Mouse (Mus musculus) kidney, postnatal 0 days (tissue): ENCODE measurements around the gene Best1. TPM values are rescaled to one million over a fixed set of nuclear protein-coding genes. Genes with fewer than 3 reads are reported as not detected.

ENCODE experiments used
- ATAC-seq: fragments of 200-750 bp; cut with Nextera tagmentation; replicated peaks from 2 replicates; pipeline ENCODE4 v1.8.0; 2017; ENCODE audit warnings: low read depth, moderate number of reproducible peaks, moderate TSS enrichment, moderate library complexity; ENCODE audit not compliant: low FRiP score
- DNase-seq: peaks from one replicate; pipeline ENCODE4 v3.0.0-alpha.2; 2016; ENCODE audit warnings: low spot score
- H3K27ac ChIP-seq: fragments of 300-500 bp; sonication (generic); 2 replicates; pipeline ENCODE4 v1.5.1; 2014; ENCODE audit warnings: mild to moderate bottlenecking
- H3K27me3 ChIP-seq: fragments of 300-500 bp; sonication (generic); 2 replicates; pipeline ENCODE4 v1.6.1; 2014; ENCODE audit warnings: low read length, mixed read lengths; ENCODE audit not compliant: insufficient read depth
- H3K36me3 ChIP-seq: fragments of 300-500 bp; sonication (generic); 2 replicates; pipeline ENCODE4 v1.6.1; 2014; ENCODE audit warnings: low read length, mixed read lengths; ENCODE audit not compliant: insufficient read depth
- H3K4me1 ChIP-seq: fragments of 300-500 bp; sonication (generic); replicated peaks from 2 replicates; pipeline ENCODE4 v1.6.1; 2014; ENCODE audit warnings: antibody characterized with exemption, low read length, mixed read lengths; ENCODE audit not compliant: insufficient read depth
- H3K4me2 ChIP-seq: fragments of 300-500 bp; sonication (generic); 2 replicates; pipeline ENCODE4 v1.6.1; 2014; ENCODE audit warnings: mild to moderate bottlenecking, low read length, moderate library complexity, mixed read lengths
- H3K4me3 ChIP-seq: fragments of 300-500 bp; sonication (generic); replicated peaks from 2 replicates; pipeline ENCODE4 v1.5.1; 2014; ENCODE audit warnings: low read depth, low read length
- H3K9ac ChIP-seq: fragments of 300-500 bp; sonication (generic); 2 replicates; pipeline ENCODE4 v1.6.1; 2014; ENCODE audit warnings: low read depth, low read length
- H3K9me3 ChIP-seq: fragments of 300-500 bp; sonication (generic); replicated peaks from 2 replicates; pipeline ENCODE4 v1.6.1; 2016; ENCODE audit warnings: low read length, inconsistent platforms, mixed read lengths
- CTCF ChIP-seq: IDR thresholded peaks from 2 replicates; pipeline ENCODE4 v1.5.1; 2016; ENCODE audit warnings: antibody characterized with exemption, low read depth, mild to moderate bottlenecking, moderate library complexity
- WGBS: fragments of 180-500 bp; shearing (Covaris S2); extraction: QIAGEN DNeasy Blood & Tissue Kit; methylation state at CpG from one replicate; pipeline ENCODE4 v1.1.7; 2014; 5-methylcytosine and 5-hydroxymethylcytosine counted together
- polyA plus RNA-seq: library from polyadenylated mRNA; unstranded; fragments of >200 nt; fragmentation: Nextera tagmentation; extraction: Ambion mirVana; gene quantifications from 2 replicates; pipeline ENCODE4 v1.2.1, GENCODE M21; 2015

Best1 gene
- polyA plus RNA-seq, 1 experiment from 2014 or later, result 3.3 TPM

DNA sequence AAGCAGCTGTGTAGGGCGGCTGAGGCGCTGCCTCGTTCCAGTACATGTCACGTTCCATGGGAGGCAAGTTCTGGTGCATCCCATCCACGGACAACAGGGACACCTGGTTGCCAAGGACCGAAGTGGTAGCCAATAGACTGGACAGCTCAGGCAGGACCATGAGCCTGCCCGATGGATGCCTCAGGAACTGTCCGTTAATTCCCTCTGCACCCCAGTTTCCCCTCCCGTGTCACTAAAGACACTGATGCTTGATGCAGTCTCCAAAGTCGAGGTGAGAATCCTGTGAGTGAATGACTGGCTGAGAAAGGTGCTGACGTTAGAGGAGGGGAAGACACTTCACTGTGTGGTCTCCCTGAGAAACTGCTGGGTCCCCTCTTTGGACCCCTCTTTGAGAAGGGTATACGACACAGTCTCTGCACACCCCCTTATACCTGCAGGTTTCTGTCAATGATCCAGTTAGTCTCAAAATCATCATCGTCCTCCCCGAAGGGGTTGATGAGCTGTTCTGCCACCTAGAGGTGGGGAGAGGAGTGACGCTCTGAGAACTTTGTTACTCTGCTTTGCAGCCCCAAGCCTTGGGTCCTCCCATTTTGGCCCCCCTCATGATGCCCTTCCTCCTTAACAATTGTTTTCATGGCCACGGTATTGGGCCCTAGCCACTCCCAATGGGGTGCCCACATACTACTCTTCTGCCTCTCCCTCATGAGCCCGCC lies 12.1 kb downstream of the Best1 start:
- WGBS, result 65% methylated on average over 17 of the region's 17 CpGs
- TF ChIP-seq CTCF, result peak; percentile 73
- DNase-seq (peak; percentile 47), ATAC-seq (no peak)
- Histone ChIP-seq H3K9me3 (no peaks in the 10 kb centered on the region), H3K9ac (no peak overlapping the region), H3K4me1 (no peaks in the 10 kb centered on the region), H3K4me2 (no peak overlapping the region), H3K27me3 (no peaks in the 10 kb centered on the region), H3K4me3 (no peak overlapping the region), H3K36me3 (peaks cover 9% of the 10 kb centered on the region), H3K27ac (no peak overlapping the region)

DNA sequence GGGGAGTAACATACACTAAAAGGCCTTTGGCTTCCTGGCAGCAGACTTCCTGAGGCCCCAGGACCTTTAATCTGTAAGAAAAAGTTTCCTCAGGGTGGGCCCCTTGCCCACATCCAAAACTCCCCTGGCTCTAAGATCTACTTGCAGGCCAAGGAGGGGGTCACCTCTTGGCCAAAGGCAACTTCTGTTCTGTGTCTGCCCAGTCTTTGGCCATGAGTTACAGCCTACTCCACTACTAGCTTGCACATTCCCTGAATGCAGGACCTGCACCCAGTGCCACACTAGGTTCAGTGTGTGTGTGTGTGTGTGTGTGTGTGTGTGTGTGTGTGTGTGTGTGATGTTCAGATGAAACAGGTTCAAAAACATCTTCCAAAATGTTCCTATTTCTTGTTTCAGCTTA lies 13.8 kb downstream of the Best1 start:
- Histone ChIP-seq H3K27me3 (no peaks in the 10 kb centered on the region), H3K27ac (no peak overlapping the region), H3K4me1 (no peaks in the 10 kb centered on the region; the same call in 1 of the 2 replicates), H3K9me3 (no peaks in the 10 kb centered on the region), H3K4me3 (no peak overlapping the region), H3K36me3 (peaks cover 12% of the 10 kb centered on the region), H3K9ac (no peak overlapping the region), H3K4me2 (no peak overlapping the region)
- no peak for TF ChIP-seq CTCF
- ATAC-seq (no peak), DNase-seq (no peak)

DNA sequence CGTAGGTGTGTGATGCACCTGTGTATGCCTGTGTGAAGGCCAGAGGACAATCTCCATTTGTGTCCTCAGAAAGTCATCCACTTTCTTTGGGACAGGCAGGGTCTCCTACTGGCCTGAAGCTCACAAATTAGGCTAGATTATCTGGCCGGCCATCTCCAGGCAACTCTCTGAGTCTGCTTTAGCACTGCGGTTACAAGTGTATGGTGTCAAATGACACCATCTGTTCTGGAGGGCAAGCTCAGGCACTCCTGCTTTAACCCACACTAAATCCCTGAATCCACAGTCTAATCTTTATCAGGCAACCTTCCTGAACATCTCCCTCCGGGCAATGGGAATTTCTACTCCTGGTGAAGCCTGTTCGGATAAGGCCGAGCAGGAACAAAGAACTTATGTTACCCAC lies 14.2 kb downstream of the Best1 start:
- Histone ChIP-seq H3K27ac (no peak overlapping the region), H3K9ac (no peak overlapping the region), H3K36me3 (peaks cover 12% of the 10 kb centered on the region), H3K4me3 (no peak overlapping the region), H3K27me3 (no peaks in the 10 kb centered on the region), H3K4me2 (no peak overlapping the region), H3K4me1 (no peaks in the 10 kb centered on the region; the same call in 1 of the 2 replicates), H3K9me3 (no peaks in the 10 kb centered on the region)
- ATAC-seq, result no peak
- 43% methylated on average over 6 of the region's 6 CpGs for WGBS
- TF ChIP-seq CTCF, result no peak
- no peak for DNase-seq

DNA sequence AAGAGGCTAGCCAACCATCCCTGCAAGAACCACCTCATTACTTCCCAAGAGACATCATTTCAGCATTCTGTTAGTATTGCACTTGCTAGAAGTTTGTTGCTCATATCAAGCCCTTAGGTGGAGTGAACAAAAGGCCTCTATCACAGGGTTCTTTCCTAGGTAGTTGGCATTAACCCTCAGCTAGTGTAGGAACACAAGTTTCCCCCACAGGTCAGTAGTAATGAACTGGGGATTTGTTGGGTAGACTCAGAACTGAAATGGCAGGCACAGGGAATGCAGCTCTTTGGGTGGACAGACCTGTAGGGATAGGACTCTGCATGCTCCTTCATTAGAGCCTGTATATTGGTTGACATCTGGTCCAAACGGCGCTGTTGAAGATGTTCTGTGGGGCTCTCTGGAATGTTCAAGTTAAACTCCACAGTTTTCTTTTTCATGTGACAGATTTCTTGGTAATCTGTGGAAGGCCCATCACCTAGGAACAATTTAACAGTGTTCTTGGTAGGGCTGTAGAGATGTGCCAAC lies 15.5 kb downstream of the Best1 start:
- no peak overlapping the region for H3K27ac ChIP-seq
- no peak for ATAC-seq
- H3K4me3 ChIP-seq, result no peak overlapping the region
- H3K27me3 ChIP-seq, result no peaks in the 10 kb centered on the region
- H3K9ac ChIP-seq, result no peak overlapping the region
- TF ChIP-seq CTCF, result no peak
- peaks cover 12% of the 10 kb centered on the region for H3K36me3 ChIP-seq
- DNase-seq, result no peak
- H3K4me1 ChIP-seq, result no peaks in the 10 kb centered on the region; the same call in 1 of the 2 replicates
- H3K9me3 ChIP-seq, result no peaks in the 10 kb centered on the region
- 83% methylated on average over 2 of the region's 2 CpGs for whole genome bisulfite sequencing
- H3K4me2 ChIP-seq, result no peak overlapping the region

DNA sequence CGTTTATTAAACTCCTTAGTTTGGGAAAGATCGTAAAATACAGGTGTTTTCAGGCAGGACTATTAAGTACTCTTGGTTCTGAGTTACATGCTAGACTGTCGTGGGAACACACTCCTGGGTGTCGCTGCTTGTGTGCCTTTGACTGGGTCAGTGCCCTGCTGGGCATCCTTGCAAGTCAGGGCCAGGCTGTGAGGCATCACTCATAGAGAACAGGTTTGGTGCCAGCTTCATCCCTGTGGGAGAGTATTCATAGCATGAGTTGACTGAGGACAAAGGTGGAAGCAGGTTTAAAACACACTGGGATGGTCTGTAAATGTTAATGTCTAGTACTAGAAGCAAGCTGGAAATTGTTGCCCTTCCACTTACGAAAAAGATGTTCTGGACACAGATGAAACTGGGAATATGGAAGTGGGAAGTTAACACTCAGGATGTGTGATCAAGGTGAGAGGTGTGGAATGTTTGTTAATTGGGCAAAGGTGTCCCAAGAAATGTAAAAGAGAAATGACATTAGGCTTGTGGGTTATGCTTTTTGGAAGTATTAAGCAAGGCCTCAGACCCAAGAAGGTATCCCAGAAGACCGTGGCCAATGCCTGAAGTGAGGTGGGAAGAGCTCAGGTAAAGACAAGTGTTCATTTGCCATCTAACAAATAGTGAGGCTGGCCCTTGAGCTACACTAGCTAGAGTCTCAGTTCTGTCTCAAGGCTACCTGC lies 16.1 kb downstream of the Best1 start:
- 89% methylated on average over 6 of the region's 6 CpGs for WGBS
- no peaks in the 10 kb centered on the region; the same call in 1 of the 2 replicates for H3K4me1 ChIP-seq
- no peaks in the 10 kb centered on the region for H3K27me3 ChIP-seq
- no peak overlapping the region for H3K4me2 ChIP-seq
- H3K27ac ChIP-seq, result no peak overlapping the region
- no peak for ATAC-seq
- no peaks in the 10 kb centered on the region for H3K9me3 ChIP-seq
- H3K4me3 ChIP-seq, result no peak overlapping the region
- DNase-seq, result no peak
- H3K36me3 ChIP-seq, result peaks cover 12% of the 10 kb centered on the region
- no peak for TF ChIP-seq CTCF
- no peak overlapping the region for H3K9ac ChIP-seq

DNA sequence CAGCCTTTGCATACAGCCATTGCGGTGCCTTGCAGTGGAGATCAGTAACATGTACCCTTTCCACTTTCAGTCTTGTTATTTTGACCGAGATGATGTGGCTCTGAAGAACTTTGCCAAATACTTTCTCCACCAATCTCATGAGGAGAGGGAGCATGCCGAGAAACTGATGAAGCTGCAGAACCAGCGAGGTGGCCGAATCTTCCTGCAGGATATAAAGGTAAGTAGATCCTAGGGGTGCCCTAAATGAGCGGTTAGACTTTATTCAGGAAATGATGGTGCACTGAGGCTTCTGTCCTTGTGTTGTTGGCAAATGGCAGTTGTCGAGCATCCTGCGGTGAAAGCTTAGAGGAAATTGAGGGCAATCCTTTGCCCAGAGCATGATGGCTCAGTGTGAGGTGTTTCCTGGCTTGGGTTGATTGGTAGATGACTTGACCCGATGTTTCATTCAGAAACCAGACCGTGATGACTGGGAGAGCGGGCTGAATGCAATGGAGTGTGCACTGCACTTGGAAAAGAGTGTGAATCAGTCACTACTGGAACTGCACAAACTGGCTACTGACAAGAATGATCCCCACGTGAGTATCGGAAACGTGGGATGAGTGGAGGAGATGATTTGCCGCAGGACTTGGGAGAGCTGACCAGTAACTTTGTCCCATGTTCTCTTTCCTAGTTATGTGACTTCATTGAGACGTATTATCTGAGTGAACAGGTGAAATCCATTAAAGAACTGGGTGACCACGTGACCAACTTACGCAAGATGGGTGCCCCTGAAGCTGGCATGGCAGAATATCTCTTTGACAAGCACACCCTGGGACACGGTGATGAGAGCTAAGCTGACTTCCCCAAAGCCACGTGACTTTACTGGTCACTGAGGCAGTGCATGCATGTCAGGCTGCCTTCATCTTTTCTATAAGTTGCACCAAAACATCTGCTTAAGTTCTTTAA lies 17.1 kb downstream of the Best1 start:
- Histone ChIP-seq H3K27me3 (no peaks in the 10 kb centered on the region), H3K4me3 (peak overlapping the region; percentile 76), H3K36me3 (peaks cover 12% of the 10 kb centered on the region), H3K4me2 (peak overlapping the region; percentile 66), H3K9me3 (no peaks in the 10 kb centered on the region), H3K27ac (no peak overlapping the region), H3K4me1 (no peaks in the 10 kb centered on the region; the same call in 1 of the 2 replicates), H3K9ac (no peak overlapping the region)
- no peak for DNase-seq
- WGBS, result 88% methylated on average over 20 of the region's 20 CpGs
- no peak for ATAC-seq
- no peak for TF ChIP-seq CTCF
